Comparison of ENCODE assay signal across 21 mouse cellular contexts in genomic region chr19:18012029-18012428, GRCm38 (mm10).
"Had no signal": no experiment of that assay in that cellular context is flagged by ENCODE, and none has a peak within 500 bp of the region (broad histone marks: within the 10 kb centered on the region; RNA-seq: fewer than 3 reads in every experiment).

No protein-coding gene starts in this region.

- H3K9ac ChIP-seq: intestine, embryonic 15.5 days; limb, embryonic 13.5 days; liver, embryonic 12.5 days; liver, embryonic 15.5 days; midbrain, embryonic 12.5 days; midbrain, embryonic 15.5 days; neural tube, embryonic 12.5 days; neural tube, embryonic 15.5 days had no signal

- H3K9me3 ChIP-seq: intestine, embryonic 15.5 days; limb, embryonic 10.5 days; limb, embryonic 13.5 days; liver, embryonic 12.5 days; liver, embryonic 15.5 days; midbrain, embryonic 12.5 days; midbrain, embryonic 15.5 days; neural tube, embryonic 12.5 days; neural tube, embryonic 15.5 days had no signal

- H3K4me3 ChIP-seq: intestine, embryonic 15.5 days; limb, embryonic 10.5 days; limb, embryonic 13.5 days; liver, embryonic 12.5 days; liver, embryonic 15.5 days; midbrain, embryonic 12.5 days; midbrain, embryonic 15.5 days; neural tube, embryonic 12.5 days; neural tube, embryonic 15.5 days had no signal

- ATAC-seq: intestine, embryonic 15.5 days; liver, embryonic 12.5 days; lung, postnatal 0 days; midbrain, embryonic 15.5 days had no signal

- H3K4me1 ChIP-seq: intestine, embryonic 15.5 days; limb, embryonic 10.5 days; limb, embryonic 13.5 days; liver, embryonic 12.5 days; liver, embryonic 15.5 days; midbrain, embryonic 12.5 days; midbrain, embryonic 15.5 days; neural tube, embryonic 12.5 days; neural tube, embryonic 15.5 days had no signal

- DNase-seq: kidney, adult 18-20 months; kidney, adult 9 months; kidney, postnatal 25 days; liver; lung, adult 2 months; right cerebral cortex, adult 18-20 months; right cerebral cortex, postnatal 14 days; right cerebral cortex, postnatal 4 days; thymus, postnatal 25 days had no signal

- H3K27me3 ChIP-seq: intestine, embryonic 15.5 days; limb, embryonic 13.5 days; liver, embryonic 12.5 days; liver, embryonic 15.5 days; midbrain, embryonic 12.5 days; midbrain, embryonic 15.5 days; neural tube, embryonic 12.5 days; neural tube, embryonic 15.5 days had no signal

- H3K4me2 ChIP-seq: intestine, embryonic 15.5 days; limb, embryonic 13.5 days; liver, embryonic 12.5 days; liver, embryonic 15.5 days; midbrain, embryonic 12.5 days; midbrain, embryonic 15.5 days; neural tube, embryonic 12.5 days; neural tube, embryonic 15.5 days had no signal

- H3K36me3 ChIP-seq: intestine, embryonic 15.5 days; limb, embryonic 10.5 days; limb, embryonic 13.5 days; liver, embryonic 12.5 days; liver, embryonic 15.5 days; midbrain, embryonic 12.5 days; midbrain, embryonic 15.5 days; neural tube, embryonic 12.5 days; neural tube, embryonic 15.5 days had no signal

- H3K27ac ChIP-seq: intestine, embryonic 15.5 days; limb, embryonic 10.5 days; limb, embryonic 13.5 days; liver, embryonic 12.5 days; liver, embryonic 15.5 days; macrophage; midbrain, embryonic 12.5 days; midbrain, embryonic 15.5 days; neural tube, embryonic 12.5 days; neural tube, embryonic 15.5 days; stomach, postnatal 0 days had no signal
